Mouse (Mus musculus) midbrain, embryonic 11.5 days (tissue): ENCODE data around the gene Rps3. TPM values are rescaled to one million over a fixed set of nuclear protein-coding genes. Genes with fewer than 3 reads are reported as not detected.

Source experiments
- ATAC-seq: fragments of 200-750 bp; cut with Nextera tagmentation; 2 replicates; pipeline ENCODE4 v1.8.0; 2017; ENCODE audit warnings: moderate TSS enrichment, moderate library complexity; ENCODE audit not compliant: low FRiP score
- DNase-seq: peaks from one replicate; pipeline ENCODE4 v3.0.0; 2015; ENCODE audit warnings: low spot score; ENCODE audit errors: missing footprints
- H3K27ac ChIP-seq: fragments of 300-500 bp; sonication (generic); 2 replicates; pipeline ENCODE4 v1.5.1; 2014; ENCODE audit warnings: low read depth, low read length
- H3K27me3 ChIP-seq: fragments of 300-500 bp; sonication (generic); 2 replicates; pipeline ENCODE4 v1.6.1; 2014; ENCODE audit warnings: mild to moderate bottlenecking, low read length, moderate library complexity, mixed read lengths; ENCODE audit not compliant: control insufficient read depth, insufficient read depth
- H3K36me3 ChIP-seq: fragments of 300-500 bp; sonication (generic); 2 replicates; pipeline ENCODE4 v1.6.1; 2014; ENCODE audit warnings: mild to moderate bottlenecking, low read length, moderate library complexity, mixed read lengths; ENCODE audit not compliant: control insufficient read depth, insufficient read depth
- H3K4me1 ChIP-seq: fragments of 300-500 bp; sonication (generic); 2 replicates; pipeline ENCODE4 v1.6.1; 2014; ENCODE audit warnings: low read length; ENCODE audit not compliant: control insufficient read depth, insufficient read depth
- H3K4me2 ChIP-seq: fragments of 300-500 bp; sonication (generic); 2 replicates; pipeline ENCODE4 v1.6.1; 2014; ENCODE audit warnings: mild to moderate bottlenecking, moderate library complexity
- H3K4me3 ChIP-seq: fragments of 300-500 bp; sonication (generic); 2 replicates; pipeline ENCODE4 v1.5.1; 2014; ENCODE audit warnings: low read depth, low read length
- H3K9ac ChIP-seq: fragments of 300-500 bp; sonication (generic); 2 replicates; pipeline ENCODE4 v1.6.1; 2014; ENCODE audit warnings: low read length
- H3K9me3 ChIP-seq: fragments of 300-500 bp; sonication (generic); 2 replicates; pipeline ENCODE4 v1.6.1; 2016; ENCODE audit warnings: low read length; ENCODE audit not compliant: control insufficient read depth
- WGBS: fragments of 180-500 bp; shearing (Covaris S2); extraction: QIAGEN DNeasy Blood & Tissue Kit; methylation state at CpG from one replicate; pipeline ENCODE4 v1.1.7; 2014; 5-methylcytosine and 5-hydroxymethylcytosine counted together
- polyA plus RNA-seq: library from polyadenylated mRNA; unstranded; fragments of >200 nt; fragmentation: Nextera tagmentation; extraction: Ambion mirVana; gene quantifications from 2 replicates; pipeline ENCODE4 v1.2.1, GENCODE M21; 2014

The Rps3 gene
- polyA plus RNA-seq, 1 experiment from 2014 or later: 724 TPM

GRCm38 (mm10) chr7:99427987-99428386 lies 55.6 kb downstream of the Rps3 start:
- ATAC-seq: no peak
- Histone ChIP-seq H3K36me3 (no peaks in the 10 kb centered on the region), H3K4me2 (no peak overlapping the region), H3K9ac (no peak overlapping the region), H3K4me1 (peaks cover 8% of the 10 kb centered on the region), H3K9me3 (no peaks in the 10 kb centered on the region), H3K27me3 (no peaks in the 10 kb centered on the region), H3K27ac (no peak overlapping the region), H3K4me3 (no peak overlapping the region)
- no peak for DNase-seq
- WGBS: 93% methylated on average over 3 of the region's 3 CpGs

Other genes starting within 250 kb of the Rps3 start
- 10.1 and 13.0 TPM in 2 replicates for gene Mogat2, start 245.1 kb downstream of the Rps3 start, polyA plus RNA-seq
- 38.8 and 43.1 TPM in 2 replicates for gene Map6, start 216.3 kb downstream of the Rps3 start, polyA plus RNA-seq
- gene Serpinh1, start 130.5 kb downstream of the Rps3 start, polyA plus RNA-seq: 202 and 210 TPM in 2 replicates
- 16.2 and 16.7 TPM in 2 replicates for gene Gdpd5, start 102.3 kb downstream of the Rps3 start, polyA plus RNA-seq
- 22.5 and 22.9 TPM in 2 replicates for gene Klhl35, start 17.7 kb downstream of the Rps3 start, polyA plus RNA-seq
- 4.1 and 4.6 TPM in 2 replicates for gene Arrb1, start 51.7 kb upstream of the Rps3 start, polyA plus RNA-seq
- 0.34 and 0.92 TPM in 2 replicates for gene Tpbgl, start 143.4 kb upstream of the Rps3 start, polyA plus RNA-seq
- 2.3 and 2.5 TPM in 2 replicates for gene Slco2b1, start 227.6 kb upstream of the Rps3 start, polyA plus RNA-seq
- gene Olfr520, start 246.5 kb upstream of the Rps3 start, polyA plus RNA-seq: not detected in 2 replicates